Mouse (Mus musculus): ENCODE results near the gene Gm11555. TPM values are rescaled to one million over a fixed set of nuclear protein-coding genes. Genes with fewer than 3 reads are reported as not detected.
"Not testable (repeated sequence)": the region's sequence is repeated elsewhere in the genome, so short reads cannot be mapped to it uniquely, and the experiment has no call there.

Gm11555 gene
- total RNA-seq (2022), result not detected

DNA sequence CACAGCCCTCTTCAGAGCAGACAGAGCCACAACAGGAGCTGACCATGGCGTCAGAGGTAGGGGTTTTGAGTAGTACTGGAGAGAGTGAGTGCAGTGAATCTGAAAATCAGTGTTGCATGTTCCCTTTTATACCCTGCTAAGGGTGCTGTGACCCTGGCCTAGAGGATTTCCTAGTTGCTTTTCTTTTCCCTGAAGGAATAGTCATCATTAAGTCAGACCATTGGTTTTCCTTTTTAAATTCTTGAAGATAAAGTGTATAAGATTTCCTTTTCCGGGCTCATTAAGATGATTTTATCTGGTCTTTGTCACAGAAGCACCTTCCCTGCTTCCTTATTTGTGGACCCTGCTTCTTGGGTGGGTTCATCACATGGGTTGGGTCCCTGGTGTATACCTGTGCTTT lies at the start of gene Gm11555:
Gene Gm11555 (minus strand): TSS at position 101 of the 400 bp plus-strand sequence.
- no peak for DNase-seq

DNA sequence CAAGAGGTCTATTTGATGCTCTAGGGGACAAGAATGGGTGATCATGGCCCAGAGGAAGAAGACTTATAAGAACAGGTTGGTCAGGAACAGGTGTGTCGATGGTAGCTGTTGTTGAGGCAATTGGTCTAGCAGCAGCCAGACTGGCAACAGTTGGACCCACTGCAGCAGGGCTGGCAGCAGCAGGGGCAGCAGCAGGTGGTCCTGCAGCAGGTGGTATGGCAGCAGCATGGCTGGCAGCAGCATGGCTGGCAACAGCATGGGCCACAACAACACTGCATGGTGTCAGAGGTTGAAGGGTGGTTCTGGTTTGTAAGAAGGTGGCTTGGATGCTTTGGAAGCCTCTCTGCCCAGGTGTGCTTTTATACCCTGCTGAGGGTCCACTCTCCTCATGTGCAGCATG lies 40.4 kb upstream of the Gm11555 start, which contains the start of gene Gm14190:
Gene Gm14190 (minus strand): TSS at position 278 of the 400 bp plus-strand sequence.
- DNase-seq, result no peak

DNA sequence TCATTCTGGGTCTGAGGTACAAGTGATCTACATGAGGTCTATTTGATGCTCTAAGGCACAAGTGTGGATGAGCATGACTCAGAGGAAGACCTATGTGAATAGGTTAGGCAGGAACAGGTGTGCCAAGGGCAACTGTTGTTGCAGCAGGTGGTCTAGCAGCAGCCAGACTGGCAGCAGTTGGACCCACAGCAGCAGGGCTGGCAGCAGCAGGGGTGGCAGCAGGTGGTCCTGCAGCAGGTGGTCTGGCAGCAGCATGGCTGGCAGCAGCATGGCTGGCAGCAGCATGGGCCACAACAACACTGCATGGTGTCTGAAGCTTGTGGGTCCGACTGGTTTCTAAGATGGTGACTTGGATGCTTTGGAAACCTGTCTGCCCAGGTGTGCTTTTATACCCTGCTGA lies 35.2 kb upstream of the Gm11555 start:
- DNase-seq, result not testable (repeated sequence)

DNA sequence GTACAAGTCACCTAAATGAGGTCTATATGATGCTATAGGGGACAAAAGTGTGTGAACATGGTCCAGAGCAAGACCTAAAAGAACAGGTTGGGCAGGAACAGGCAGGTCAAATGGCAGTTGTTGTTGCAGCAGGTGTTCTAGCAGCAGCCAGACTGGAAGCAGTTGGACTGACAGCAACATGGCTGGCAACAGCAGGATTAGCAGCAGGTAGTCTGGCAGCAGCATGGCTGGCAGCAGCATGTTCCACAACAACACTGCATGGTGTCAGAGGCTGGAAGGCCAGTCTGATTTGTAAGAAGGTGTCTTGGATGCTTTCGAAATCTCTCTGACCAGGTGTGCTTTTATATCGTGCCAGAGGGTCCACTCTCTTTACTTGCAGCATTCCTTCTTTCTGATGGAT lies 33.4 kb upstream of the Gm11555 start:
- DNase-seq, result no peak

DNA sequence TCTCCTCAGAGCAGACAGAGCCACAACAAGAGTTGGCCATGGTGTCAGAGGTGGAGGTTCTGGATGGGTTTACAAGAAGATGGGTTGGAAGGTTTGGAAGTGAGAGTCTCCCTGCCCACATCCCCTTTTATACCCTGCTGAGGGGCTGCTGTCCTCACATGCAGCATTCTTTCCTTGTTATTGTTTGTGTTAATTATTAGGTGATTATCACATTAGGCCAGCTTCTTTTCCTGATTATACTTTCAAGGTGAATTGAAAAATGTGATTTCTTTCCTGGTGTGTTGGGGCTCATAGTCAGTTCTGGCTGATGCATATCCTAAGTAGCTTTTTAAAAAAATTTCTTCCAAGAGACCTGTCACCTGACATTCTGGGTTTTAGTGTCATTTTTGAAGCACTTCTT lies 15.8 kb upstream of the Gm11555 start, which contains the start of gene Krtap4-6:
Gene Krtap4-6 (minus strand): TSS at position 101 of the 400 bp plus-strand sequence.
- no peak for DNase-seq

DNA sequence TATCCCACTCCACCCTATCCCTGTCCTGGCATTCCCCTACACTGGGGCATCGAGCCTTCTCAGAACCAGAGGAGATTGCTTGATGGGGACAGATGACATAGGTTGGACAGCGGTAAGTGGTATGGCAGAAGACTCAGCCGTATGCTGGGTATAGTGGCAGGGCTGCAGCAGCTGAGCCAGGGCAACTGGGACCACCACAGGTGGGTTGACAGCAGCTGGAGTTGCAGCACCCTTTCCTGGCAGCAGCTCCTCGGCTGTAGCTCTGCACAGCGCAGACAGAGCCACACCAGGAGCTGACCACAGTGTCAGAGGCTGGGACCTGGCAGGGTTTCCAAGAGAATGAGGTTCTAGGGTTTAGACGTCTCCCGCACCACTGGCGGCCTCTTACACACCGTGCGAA lies 12.8 kb upstream of the Gm11555 start:
- DNase-seq, result no peak

DNA sequence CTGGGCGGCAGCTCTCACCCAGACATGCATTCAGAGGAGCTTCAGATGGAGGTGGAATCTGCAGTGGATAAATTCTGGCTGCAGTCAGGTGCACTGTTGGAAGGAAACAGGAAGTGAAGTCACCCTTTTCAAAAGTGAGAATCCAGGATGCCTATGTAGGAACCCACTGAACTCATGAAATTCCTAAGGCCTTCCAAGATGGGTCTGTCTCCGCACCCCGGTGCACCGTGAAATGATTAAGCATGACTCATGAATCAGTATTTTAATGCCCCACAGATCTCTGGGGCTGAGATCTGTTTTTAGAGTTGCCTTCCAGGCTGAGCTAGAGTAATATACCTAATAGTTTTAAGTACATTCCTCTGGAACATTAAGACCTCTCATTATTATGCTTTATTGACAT lies 9.2 kb upstream of the Gm11555 start:
- DNase-seq, result no peak

DNA sequence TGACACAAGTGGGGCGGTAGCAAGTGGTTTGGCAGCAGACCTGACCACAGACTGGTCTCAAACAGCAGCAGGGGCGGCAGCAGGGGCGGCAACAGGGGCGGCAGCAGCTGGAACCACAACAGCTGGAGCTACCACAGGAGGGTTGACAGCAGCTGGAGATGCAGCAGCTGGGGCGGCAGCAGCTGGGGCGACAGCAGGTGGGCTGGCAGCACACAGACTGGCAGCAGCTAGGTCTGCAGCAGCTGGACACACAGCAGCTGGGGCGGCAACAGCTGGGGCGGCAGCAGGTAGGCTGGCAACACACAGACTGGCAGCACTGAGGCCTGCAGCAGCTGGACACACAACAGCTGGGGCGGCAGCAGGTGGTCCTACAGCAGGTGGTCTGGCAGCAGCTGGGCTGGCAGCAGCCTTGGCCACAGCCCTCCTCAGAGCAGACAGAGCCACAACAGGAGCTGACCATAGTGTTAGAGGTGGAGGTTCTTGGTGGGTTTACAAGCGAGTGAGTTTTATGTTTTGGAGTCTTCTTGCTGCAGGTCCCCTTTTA lies 8.5 kb upstream of the Gm11555 start, which contains the start of gene Gm11563:
Gene Gm11563 (minus strand): TSS at position 494 of the 544 bp plus-strand sequence.
- not testable (repeated sequence) for DNase-seq

DNA sequence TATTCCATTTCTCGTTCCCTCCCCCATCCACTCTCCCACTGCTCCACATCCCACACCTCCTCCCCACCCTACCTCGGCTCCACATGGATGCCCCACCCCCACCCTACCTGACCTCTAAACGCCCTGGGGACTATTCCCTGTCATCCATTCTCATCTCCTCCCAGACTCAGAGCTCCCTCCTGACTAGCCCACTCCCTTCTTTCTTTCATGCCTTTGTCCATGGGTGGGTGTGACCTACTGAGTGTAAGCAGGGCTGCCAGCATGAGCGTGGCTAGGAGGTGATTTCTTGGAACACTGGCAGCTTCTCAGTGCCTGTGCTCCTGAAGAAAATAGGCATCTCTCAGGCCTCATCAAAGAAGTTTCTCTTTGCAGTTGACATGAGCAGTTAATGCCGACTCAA lies 7.0 kb upstream of the Gm11555 start:
- no peak for DNase-seq

DNA sequence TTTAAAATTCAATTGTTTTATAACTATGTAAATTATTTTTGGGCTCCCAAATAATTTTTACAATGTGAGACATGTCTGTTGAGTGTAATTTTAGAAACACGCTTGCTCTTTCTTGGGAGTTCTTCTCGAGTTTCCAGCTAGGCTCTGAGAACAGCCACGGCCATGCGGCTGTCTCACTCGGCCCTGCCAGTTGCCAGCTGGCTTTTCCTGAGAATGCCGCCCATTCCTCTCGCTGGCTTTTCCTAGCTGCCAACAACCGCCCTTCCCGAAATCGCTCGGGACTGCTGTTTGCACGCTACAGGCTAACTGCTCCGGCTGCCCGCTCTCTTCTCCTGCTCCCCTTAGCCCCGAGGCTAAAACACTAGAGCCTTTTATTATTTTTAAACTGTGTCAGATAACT lies 3.6 kb downstream of the Gm11555 start:
- no peak for DNase-seq

DNA sequence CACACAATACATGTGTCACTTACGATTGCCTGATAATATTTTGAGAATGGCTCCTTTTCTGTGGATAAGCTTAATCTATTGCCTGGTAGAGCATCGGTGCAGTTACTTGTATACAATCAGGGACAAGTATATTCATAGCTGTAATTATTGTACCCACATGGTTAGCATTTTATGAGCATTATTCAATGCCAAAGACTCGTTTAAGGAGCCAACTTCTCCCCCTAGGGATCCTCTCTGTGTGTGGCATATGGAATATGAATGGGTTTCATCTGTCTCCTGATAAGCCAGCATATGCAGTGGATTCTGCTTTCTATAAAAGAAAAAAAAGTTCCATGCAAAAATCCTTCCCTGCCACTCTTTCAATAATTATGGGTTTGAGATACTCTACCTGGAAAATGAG lies 5.7 kb downstream of the Gm11555 start:
- DNase-seq, result no peak

DNA sequence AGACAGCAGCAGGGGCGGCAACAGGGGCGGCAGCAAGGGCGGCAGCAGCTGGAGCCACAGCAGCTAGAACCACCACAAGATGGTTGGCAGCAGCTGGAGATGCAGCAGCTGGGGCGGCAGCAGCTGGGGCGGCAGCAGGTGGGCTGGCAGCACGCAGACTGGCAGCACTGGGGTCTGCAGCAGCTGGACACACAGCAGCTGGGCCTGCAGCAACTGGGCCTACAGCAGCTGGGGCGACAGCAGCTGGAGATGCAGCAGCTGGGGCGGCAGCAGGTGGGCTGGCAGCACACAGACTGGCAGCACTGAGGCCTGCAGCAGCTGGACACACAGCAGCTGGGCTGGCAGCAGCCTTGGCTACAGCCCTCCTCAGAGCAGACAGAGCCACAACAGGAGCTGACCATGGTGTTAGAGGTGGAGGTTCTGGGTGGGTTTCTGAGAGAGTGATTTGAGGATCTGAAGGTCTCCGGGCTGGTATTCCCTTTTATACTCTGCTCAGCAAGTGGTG lies 6.3 kb downstream of the Gm11555 start, which contains the start of gene Krtap4-7:
Gene Krtap4-7 (minus strand): TSS at position 455 of the 505 bp plus-strand sequence.
- DNase-seq, result not testable (repeated sequence)

DNA sequence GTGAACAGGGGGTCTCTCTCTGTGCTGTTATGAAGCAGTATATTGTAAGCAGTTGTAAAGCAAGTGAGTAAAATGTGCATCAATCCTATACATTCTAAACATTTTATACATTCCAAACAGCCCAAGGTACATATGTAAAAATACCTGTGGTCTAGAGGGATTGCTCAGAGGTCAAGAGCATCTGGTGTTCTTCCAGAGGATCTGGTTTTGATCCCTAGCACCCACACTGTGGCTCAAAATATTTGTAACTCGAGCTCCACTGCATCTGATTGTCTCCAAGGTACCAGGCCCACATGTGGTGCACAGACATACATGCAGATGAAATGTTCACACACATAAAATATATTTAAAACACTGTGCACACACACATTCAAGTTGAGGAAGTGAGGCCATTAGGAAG lies 9.1 kb downstream of the Gm11555 start:
- DNase-seq, result no peak

DNA sequence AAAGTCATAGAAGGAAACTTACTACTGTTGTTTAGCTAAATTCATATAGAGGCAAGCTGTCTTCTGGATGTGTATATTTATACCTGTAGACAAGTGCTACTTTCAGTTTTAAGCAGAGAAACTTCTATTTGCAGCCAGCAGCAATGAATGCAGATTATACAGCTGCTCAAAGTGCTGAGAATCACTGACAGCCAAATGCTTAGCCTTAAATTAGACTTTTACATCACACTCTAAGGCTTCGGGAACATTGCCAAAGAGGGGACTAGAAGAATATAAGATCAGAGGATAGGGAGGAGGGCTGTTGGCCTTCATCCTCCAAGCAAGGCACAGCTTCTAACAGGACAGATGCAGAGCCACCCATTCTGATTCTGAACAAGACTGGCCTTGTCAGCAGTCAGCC lies 12.9 kb downstream of the Gm11555 start:
- no peak for DNase-seq

DNA sequence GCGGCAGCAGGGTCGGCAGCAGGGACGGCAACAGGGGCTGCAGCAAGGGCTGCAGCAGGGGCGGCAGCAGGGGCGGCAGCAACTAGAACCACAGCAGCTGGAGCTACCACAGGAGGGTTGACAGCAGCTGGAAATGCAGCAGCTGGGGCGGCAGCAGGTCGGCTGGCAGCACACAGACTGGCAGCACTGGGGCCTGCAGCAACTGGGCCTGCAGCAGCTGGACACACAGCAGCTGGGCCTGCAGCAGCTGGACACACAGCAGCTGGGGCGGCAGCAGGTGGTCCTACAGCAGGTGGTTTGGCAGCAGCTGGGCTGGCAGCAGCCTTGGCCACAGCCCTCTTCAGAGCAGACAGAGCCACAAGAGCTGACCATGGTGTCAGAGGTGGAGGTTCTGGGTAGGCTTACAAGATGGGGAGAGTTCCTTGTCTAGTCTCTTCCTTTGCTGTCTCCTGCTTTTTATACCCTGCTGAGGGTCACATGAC lies 15.3 kb downstream of the Gm11555 start, which contains the start of gene Krtap4-2:
Gene Krtap4-2 (minus strand): TSS at position 432 of the 482 bp plus-strand sequence.
- no peak for DNase-seq

DNA sequence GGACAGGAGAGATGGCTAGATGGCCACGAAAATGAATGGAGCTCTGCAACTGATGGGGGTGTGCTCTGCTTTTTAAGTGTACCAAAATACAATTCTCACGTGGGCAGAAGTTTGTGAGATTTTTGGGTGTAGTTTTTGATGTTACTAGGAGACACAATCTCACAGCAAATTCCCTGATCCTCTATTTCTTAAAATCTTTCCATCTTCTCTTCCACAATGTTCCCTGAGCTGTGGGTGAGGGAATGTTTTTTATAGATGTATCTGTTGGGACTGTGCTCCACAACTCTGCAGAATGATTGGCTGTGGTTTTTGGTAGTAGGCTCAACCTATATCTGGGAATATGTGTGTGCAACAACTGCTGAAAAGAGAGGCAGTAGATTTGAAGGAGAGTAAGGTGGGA lies 16.7 kb downstream of the Gm11555 start:
- no peak for DNase-seq

DNA sequence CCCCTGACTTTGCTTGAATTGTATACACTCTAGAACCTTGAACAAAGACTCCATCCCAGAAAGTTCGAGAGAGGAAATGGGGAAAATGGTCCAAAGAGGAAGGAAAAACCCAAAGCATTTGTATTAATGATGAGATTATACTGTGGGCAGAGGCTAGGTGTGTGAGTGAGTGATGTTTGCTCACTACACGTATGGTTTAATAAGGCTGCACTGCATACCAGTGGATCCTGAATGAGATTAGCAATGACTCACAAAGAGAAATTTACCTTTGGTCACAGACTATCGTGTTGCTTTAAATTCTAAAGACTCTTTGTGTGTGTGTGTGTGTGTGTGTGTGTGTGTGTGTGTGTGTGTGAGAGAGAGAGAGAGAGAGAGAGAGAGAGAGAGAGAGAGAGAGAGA lies 19.1 kb downstream of the Gm11555 start:
- no peak for DNase-seq

DNA sequence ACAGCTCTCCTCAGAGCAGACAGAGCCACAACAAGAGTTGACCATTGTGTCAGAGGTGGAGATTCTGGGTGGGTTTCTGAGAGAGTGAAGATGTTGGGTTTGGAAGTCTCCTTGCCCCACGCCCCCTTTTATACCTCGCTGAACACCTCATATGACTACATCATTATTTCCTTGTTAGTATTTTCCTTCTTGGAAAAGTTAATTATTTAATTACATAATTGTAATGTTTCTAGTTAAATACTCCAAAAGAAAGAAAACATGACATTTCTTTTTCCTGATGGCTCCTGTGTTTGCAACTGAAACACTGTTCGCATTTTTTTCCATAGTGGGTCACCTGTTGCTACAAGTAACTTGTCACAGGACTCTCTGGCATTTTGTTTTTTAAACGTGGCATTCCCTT lies 21.9 kb downstream of the Gm11555 start, which contains the start of gene Krtap4-1:
Gene Krtap4-1 (minus strand): TSS at position 101 of the 400 bp plus-strand sequence.
- DNase-seq, result no peak

DNA sequence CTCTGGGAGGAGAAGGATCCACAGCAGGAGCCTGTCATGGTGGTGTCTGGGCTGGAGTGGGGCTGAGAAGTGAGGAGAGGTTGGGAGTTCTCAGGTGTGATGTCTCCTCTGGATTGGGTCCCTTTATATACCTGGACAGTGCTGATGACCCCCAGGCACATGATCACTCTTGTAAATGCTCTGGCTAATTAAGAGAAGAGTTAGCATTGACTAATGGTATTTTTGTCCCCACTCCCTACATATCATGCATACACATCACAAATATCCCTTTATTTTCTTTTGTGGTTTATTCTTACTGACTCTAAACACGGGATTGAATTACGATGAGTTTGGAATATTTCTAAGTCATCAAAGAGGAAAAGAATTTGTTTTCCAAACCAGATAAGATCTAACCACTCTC lies 29.7 kb downstream of the Gm11555 start, which contains the start of gene Gm11562:
Gene Gm11562 (minus strand): TSS at position 101 of the 400 bp plus-strand sequence.
- DNase-seq, result no peak

DNA sequence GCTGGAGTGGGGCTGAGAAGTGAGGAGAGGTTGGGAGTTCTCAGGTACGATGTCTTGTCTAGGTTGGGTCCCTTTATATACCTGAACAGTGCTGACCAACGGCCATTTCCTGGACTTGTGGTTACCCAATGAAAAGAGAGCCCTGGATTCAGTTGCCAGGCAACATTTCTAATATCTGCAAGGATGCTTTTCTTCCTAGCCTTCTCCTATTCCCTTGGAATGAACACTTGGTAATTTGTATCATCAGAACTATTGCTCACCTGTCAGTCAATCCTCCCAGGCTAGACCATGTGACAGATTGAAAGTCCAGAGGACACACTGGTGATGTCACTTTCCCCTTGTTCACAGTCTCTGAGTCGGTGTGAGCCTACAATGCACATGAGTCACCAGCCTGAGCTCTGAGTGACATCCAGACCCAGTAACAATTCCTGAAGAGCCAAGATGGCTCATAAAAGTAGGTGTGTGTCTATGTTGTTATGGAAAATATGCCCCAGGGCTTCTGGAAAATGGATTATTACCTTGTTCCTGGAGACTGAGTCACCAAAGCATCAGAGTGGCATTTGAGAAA lies 35.2 kb downstream of the Gm11555 start, which contains the start of gene Krtap2-4:
Gene Krtap2-4 (minus strand): TSS at position 51 of the 568 bp plus-strand sequence.
- DNase-seq, result no peak

DNA sequence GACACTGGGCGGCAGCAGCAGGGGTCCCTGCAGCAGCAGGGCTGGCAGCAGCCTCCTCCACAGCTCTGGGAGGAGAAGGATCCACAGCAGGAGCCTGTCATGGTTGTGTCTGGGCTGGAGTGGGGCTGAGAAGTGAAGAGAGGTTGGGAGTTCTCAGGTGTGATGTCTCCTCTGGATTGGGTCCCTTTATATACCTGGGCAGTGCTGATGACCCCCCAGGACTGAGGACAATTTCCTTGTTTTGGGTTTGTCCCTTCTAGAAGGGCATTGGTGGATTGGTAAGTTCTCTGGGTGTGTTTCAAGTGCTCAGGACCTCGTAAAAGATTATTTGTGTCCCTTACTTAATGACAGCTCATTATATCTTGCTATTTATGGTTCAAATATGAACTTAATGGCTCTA lies 39.9 kb downstream of the Gm11555 start, which contains the start of gene Gm11937:
Gene Gm11937 (minus strand): TSS at position 101 of the 400 bp plus-strand sequence.
- not testable (repeated sequence) for DNase-seq

DNA sequence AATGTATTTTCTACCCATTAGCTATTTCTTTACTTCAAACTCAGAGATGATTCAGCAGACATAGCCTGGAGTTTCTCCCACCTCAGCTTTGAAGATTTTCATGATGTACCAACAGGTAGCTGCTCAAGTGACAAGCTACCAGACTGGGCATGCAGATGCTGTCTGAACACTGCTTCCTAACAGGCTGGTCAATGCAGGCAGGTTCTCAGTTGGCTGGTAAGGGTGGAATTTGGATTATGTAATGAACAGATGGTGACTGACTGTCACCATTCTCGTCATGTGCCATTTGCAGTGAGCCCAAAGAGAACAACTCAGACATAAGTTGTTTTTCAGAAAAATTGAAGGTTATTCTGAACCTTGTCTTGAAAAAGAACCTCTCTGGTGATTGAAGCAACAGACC lies 40.9 kb downstream of the Gm11555 start:
- DNase-seq, result no peak

DNA sequence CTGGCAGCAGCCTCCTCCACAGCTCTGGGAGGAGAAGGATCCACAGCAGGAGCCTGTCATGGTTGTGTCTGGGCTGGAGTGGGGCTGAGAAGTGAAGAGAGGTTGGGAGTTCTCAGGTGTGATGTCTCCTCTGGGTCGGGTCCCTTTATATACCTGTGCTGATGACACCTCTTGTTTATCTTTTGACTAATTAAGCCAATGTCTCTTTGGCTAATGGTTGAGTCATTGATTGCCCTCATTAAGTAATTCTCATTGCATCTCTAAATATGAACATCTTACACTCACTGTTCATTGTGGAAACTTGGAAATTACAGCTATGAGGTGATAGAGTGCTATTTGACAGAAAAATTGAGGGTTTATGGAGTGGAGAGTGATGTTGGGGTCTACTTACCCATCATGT lies 46.8 kb downstream of the Gm11555 start, which contains the start of gene Gm11938:
Gene Gm11938 (minus strand): TSS at position 101 of the 400 bp plus-strand sequence.
- not testable (repeated sequence) for DNase-seq

All from adrenal gland, adult 8-10 months (tissue).